Mouse (Mus musculus) left cerebral cortex, postnatal 4 days (tissue): ENCODE results near the gene Lingo2. TPM values are rescaled to one million over a fixed set of nuclear protein-coding genes. Genes with fewer than 3 reads are reported as not detected.
"Not testable (repeated sequence)": the region's sequence is repeated elsewhere in the genome, so short reads cannot be mapped to it uniquely, and the experiment has no call there.

Experiments used
- DNase-seq: peaks from one replicate; pipeline ENCODE4 v3.0.0-alpha.2; 2022
- intact Hi-C: fragments of 180-260 bp; cut with DNase I; formaldehyde crosslinking; loops from one replicate; pipeline ENCODE4 v1.15.1; 2025
- microRNA-seq: library from miRNA; unstranded; fragments of <30 nt; microRNA quantifications from one replicate; pipeline ENCODE4 v1.2.0, GENCODE M21; 2022
- total RNA-seq, 2 experiments: library from RNA; stranded (reverse); gene quantifications; 2 replicates each; pipeline ENCODE4 v1.2.3; 2021

Gene Lingo2
- total RNA-seq, 2 experiments from 2014 or later: 66.0 to 68.2 TPM

- no peak for DNase-seq
These were observed 1257.0 kb downstream of the Lingo2 start for GRCm38 (mm10) chr4:35694360-35695136.

GRCm38 (mm10) chr4:35690521-35690920, 1261.0 kb downstream of the Lingo2 start:
- intact Hi-C loops: no loop called here
- no peak for DNase-seq

More at GRCm38 (mm10) chr4:35694360-35695136, 1257.0 kb downstream of the Lingo2 start:
- intact Hi-C loops: no loop called here

- intact Hi-C loops, DNase-seq: not testable (repeated sequence)
These were observed 1262.9 kb downstream of the Lingo2 start for GRCm38 (mm10) chr4:35688498-35689240.

Small RNA genes lying within 50 kb of the gene (microRNA-seq; reads per million reads assigned to microRNA genes)
- not detected for gene Mir873a
- not detected for gene Mir873b
- not detected for gene Mir876
